Mouse (Mus musculus) heart, postnatal 0 days (tissue): ENCODE data around the gene Inafm2.

Experiments
- CTCF ChIP-seq: IDR thresholded peaks from 2 replicates; pipeline ENCODE4 v1.5.1; 2016; ENCODE audit warnings: antibody characterized with exemption, control low read depth, low read depth
- EP300 ChIP-seq: IDR thresholded peaks from 2 replicates; pipeline ENCODE4 v1.6.1; 2016; ENCODE audit warnings: antibody characterized with exemption, low read depth

- TF ChIP-seq CTCF (no peak), EP300 (no peak)
These were observed 31.9 kb upstream of the Inafm2 start for GRCm38 (mm10) chr2:118713631-118714030.
